Mouse (Mus musculus) adrenal gland, postnatal 10 days (tissue): Measurements from ENCODE around the gene Etaa1. TPM values are rescaled to one million over a fixed set of nuclear protein-coding genes. Genes with fewer than 3 reads are reported as not detected.
"Not testable (repeated sequence)": the region's sequence is repeated elsewhere in the genome, so short reads cannot be mapped to it uniquely, and the experiment has no call there.

Experiments used
- DNase-seq: peaks from one replicate; pipeline ENCODE4 v3.0.0; 2021; ENCODE audit warnings: mixed read lengths
- long read RNA-seq, 2 experiments: library from polyadenylated mRNA; stranded (forward); transcript quantifications; one replicate each; pipeline ENCODE4 v2.0.0; 2021
- total RNA-seq, 2 experiments: library from RNA; stranded (reverse); gene quantifications; 2 replicates each; pipeline ENCODE4 v1.2.3; 2021

Gene Etaa1
- 1 to 10 TPM; 6.8 to 9.2 TPM for total RNA-seq
- long read RNA-seq, experiment 1, full-length matches to known transcripts = 7 of 10 reads
- long read RNA-seq, experiment 1, partial matches to known transcripts = 2 of 10 reads
- long read RNA-seq, experiment 1, other reads (novel, unspliced or antisense) = 1 of 10 reads
- long read RNA-seq, experiment 2, full-length matches to known transcripts = 6 of 7 reads
- long read RNA-seq, experiment 2, partial matches to known transcripts = 1 of 7 reads
- long read RNA-seq, experiment 2, other reads (novel, unspliced or antisense) = 0 of 7 reads

DNA sequence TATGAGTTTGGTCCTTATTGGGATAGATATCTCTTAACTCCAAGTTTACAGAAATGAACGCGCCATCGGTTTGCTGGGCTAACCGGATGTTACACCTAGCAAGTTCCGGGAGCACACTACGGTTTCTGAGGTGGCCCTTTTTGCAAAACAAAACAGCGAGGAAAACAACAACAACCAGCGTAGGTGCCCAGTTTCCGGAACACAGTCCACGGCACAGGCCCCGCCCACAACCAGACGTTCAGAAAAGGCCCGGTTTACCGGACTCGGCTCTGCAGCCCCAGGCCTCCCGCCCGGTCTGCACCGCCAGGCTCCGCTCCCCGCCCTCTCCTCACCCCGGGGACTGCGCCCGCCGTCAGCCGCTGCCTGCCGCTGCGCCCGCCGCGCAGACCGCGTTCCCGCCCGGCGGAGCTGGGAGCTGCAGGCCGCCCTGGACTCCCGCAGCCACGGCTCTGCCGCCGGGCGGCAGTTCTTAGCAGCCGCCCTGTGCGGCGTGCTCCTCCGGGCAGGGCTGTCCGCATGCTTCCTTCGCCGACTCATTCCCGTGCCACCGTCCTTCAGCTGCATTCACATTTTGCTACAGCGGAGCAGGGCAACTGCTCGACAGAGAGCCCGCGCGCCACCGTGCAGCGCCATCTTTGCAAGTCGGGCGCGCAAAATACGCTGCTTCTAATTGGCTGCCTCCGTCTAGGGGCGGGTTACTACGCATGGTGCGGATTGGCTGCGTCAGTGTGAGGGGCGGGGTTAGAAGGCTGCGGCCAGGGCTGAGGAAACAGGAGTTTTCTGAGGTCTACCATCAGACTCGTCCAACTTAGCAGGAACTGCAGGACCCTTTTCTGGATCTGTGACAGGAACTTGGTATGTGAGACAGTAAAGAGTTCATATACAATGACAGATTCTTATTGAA lies at the start of gene Etaa1:
Gene Etaa1 (minus strand): TSS at position 645 of the 904 bp plus-strand sequence.
- DNase-seq = peak; percentile 97

DNA sequence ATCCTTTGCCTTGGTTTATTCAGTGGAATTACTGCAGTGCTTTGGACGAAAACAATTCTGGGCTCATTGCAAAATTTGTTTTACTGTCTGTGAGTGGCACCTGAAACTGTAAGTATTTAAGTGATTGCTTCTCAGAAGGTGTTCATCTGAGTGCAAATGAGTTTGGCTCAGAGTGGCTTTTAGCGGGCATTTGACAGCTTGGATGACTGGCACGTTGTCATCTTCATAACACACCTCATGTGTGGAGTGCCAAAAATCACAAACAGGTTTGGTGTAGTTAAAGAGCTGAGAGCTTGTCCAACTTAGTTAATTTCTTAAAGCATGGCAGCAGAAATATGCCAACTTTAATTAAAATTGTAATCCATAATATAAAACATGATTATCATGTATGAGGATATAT lies 40.5 kb upstream of the Etaa1 start:
- no peak for DNase-seq

DNA sequence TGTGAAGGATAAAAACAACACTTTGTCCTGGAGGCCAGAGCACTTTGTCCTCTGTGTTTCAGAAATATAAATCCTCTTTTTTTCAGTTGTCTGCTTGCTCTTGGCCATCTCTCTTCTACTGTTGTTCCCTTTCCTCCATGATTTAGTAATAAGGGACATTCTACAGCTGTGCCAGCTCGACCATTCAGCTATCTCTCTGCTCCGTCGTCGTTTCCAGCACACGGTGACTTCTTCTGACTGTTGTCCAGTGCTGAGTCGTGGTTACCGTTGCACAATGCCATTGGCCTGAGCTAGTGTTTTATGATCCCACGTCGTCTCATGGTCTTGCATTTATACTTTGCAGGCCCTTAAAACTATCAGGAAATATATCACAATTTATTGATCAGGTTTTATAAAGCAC lies 38.6 kb upstream of the Etaa1 start:
- DNase-seq = no peak

DNA sequence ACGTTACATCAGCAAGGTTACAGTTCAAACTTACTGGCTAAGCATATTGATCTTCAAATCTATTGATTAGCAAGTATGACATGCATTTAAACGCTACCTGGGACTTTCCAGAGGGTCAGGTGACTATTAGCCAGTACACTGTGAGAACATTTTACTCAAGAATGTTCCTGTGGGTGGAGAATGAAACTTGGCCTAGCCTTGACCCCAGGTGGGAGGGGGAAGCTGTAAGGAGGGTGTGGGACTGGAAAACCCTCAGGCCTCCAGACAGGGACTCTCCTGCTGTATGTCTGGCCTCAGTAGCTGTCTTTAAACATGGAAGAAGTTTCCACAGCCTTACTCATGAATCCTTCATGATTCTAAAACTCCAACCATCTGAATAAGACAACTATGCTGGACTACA lies 29.7 kb upstream of the Etaa1 start:
- no peak for DNase-seq

DNA sequence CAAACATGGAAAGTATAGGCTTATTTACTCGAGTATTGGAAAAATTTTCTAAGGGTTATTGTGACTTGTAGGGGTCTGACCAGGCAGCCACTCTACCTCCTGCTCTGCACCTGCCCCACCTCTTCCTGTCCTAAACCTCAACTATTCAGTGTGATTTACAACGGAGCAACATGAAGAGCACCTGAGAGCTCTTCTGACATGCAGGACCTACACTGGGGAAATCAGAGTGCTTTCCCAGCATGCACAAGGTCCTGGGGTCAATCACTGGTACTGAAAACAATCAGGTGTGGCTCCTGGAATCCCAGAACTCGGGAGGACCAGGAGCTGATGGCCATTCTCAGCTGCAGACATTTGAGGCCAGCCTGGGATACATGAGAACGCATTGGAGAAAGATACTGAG lies 27.6 kb upstream of the Etaa1 start:
- DNase-seq = no peak

DNA sequence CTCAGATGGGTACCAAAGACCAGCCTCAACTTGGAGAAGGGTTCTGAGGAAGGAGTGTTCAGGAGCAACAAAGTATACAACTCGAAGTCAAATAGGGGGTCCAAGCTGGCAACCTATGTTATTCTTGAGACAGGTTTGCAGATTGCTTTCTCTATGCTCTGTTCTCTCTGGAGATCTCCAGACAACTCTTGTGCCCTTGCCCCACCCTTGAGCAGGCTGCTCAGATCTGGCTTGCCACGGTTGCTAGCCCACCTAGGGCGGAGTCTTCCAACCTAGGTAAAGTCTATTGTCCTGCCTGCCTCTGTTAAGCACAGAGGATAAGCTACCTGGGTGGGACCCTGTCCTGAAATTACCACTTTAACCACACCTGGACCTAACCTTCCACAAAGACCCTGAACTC lies 21.9 kb upstream of the Etaa1 start:
- DNase-seq = no peak

DNA sequence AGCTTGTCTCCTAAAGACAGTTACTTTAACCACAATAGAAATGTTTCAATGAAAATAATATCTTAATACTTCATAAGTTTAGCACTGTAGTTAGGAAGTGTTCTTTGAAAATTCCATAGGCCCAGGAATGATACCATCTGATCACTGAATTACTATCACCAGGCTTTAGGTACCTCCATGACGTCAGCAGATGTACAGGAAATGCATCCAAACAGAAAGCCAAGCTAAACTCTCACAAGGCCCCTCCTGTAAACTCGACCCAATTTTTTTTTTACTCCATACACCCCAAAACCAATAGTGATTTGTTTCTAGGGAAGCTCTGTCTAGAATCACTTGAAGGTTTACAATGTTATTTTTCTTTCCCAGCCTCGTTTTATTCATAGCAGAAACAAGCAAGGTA lies 884 bp downstream of the Etaa1 start:
- no peak for DNase-seq

DNA sequence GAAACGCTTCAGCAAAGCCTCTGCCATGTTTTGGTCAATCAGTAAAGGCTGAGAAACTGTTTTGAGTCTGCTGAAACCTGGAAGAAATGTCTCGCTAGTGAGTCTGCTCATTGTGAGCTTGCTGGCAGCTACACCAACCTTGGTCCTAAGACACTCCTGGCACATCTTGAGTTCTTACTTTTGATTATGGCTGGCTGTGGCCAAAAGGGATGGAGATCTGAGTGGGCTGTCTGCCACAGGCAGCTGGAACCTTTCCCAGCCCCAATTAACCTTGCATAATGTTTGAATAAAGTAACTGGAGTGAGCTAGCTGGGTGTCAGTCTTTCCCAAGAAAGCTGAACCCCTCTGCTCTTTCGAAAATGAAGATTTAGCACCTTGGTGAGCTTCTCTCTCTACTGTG lies 2.3 kb downstream of the Etaa1 start:
- peak; percentile 35 for DNase-seq

DNA sequence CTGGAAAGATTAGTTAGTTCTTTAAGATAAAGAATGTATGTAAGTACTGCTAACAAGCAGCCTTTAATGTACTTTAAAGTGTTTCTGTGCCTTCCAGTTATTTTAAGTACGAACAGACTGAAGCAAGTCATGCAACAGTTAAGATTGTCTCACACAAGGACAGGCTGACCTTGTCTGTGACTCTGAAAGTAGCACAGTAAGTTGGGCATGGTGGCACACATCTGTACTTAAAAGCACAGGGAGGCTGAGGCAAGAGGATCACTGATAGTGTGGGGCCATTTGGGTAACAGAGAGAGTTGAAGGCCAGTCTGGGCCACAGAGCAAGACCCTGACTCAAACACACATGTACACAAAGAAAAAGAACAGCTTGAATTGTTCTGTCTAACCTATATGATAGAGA lies 14.5 kb downstream of the Etaa1 start:
- no peak for DNase-seq

DNA sequence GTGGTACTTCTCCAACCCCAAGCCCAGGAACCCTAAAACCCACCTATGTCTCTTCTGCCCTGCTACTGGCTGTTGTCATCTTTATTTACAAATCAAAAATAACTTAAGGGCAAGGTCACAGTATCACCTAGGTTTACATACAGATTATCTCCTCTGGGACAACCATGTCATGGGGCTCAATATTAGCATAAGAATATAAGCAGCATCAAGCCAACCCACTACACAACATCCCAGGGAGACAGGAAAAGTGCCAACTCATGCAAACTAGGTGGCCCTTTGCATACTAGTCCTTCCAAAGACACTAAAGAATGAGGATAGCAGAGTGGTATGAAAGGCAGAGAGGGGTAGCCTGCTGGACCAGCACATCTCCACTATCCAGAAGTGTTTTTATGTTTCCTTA lies 15.7 kb downstream of the Etaa1 start:
- no peak for DNase-seq

DNA sequence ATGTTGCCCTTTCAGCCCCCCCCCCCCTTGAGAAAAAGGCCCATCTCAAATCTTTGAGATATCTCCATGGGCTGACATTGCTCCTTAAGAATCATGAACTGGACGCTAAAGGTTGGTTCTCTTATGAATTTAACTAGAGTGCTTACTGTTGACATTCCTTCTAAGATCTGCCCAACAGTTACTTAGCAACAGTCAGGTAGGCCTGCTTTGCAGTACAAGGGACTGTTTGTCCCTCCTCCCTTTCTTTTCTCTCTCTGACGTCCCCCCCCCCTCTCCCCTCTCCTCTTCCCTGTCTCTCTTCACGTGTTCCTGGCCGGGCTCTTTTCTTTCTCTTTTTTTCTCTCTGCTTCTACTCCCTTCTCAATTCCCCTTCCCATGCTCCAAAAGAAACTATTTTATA lies 35.8 kb downstream of the Etaa1 start:
- DNase-seq = no peak

DNA sequence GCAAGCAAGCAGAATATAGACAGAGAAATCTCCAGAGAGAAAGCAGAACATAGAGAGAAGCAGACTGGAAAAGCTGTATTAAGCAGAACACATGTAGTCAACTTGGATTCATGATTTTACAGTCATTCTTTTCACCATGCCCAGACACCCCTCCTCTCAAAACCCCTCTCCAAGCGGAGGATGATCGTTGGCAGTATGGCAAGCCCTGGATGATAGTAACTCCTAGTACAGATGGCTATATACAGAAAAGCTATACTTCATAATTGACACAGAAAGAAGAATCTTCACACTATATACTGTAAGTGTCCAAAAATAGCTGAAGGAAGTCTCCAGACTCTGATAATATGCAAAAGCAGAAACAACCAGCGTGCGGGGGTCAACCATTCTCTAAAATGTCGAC lies 36.6 kb downstream of the Etaa1 start:
- no peak for DNase-seq

DNA sequence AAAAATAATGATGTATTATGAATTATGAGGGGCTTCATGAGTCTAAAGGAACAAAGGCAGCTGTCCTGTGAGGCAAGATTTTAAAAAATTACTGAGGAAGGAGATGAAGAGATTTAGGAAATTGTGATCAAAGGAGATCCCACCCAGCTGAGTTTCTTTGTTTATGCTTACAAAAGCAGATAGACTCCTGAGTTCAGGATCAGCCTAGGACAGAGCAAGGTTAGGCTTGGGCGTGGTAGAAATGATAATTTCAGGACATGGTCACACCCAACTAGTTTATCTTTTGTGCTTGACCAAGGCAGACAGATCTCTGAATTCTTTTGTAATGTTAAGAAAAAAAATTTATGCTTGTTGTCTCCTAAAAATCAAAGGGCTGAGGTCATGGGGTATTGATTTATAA lies 37.2 kb downstream of the Etaa1 start:
- no peak for DNase-seq

DNA sequence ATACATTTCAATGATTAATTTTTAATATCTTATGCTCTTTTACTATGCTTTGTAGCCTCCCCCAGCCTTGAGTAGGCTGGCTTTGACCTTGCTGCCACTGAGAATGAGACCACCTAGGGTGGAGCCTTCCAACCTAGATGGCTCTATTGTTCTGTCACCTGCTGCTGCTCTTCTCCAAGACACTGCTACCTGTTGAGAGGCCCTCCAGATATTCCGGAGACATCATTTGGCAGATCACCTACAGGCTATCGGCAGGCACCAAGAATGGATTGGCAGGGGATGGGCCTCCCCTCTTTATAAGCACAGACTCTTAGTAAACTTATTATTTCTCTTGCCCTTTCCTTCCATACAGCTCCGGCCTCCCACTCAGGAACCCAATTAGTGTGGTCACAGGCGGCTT lies 52.7 kb downstream of the Etaa1 start:
- not testable (repeated sequence) for DNase-seq
